Mouse (Mus musculus): ENCODE data around the gene Prss33.
A peak's percentile ranks its signal among the peaks of the same experiment; 100 is the strongest.
"Not testable (repeated sequence)": the region's sequence is repeated elsewhere in the genome, so short reads cannot be mapped to it uniquely, and the experiment has no call there.

Prss33 gene

DNA sequence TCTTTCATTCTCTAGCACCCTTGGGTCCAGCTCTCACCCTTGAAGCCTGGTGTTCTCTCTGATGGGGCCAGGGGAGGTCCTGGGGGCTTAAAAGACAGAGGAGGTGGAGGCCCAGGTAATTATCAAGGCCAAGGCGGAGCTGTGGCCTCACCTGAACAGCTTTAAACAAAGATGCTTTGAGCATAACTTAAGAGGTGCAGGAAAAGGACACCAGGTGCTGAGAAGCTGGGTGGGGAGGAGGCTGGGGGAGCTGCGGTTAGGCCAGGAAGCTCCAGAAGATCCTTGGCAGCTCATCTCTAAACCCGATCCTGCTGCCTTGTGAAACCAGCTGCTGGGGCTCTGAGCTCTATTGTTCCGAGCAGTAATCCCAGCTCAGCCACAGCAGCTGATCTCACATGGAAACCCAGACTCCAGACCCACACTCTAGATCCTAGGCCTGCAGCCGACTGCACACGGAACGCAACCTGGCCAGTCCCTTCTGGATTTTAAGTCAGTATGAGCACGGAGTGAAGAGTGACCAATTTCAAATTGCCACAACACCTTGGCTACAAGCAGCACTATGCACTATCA is at the start of gene Prss33:
Gene Prss33 (minus strand): TSS at position 51 of the 570 bp plus-strand sequence.
- DNase-seq (ENCODE audit: low read depth, low spot score): no peak

DNA sequence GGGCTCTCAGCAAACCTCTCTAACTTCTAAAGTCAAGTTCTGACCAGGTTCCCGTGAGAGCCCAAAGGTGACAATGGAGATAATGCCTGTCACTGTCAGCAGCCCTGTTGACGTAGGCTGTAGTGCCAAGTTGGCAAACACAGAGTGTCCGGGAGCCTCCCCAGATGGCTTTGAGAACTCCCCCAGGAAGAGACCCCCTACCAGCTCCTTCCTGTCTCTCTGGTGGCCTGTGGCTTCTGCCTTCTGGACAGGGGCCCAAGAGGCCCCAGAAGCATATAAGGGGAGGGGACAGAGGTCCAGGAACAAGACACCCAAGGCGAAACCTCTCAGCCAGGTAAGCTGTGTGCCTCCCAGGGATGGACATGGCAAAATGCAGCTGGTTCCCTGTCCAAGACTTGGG is 44.7 kb upstream of the Prss33 start, which contains the start of the genes Dcpp1 and Dcpp2:
Gene Dcpp1 (plus strand): TSS at position 301 of the 400 bp plus-strand sequence.
Gene Dcpp2 (plus strand): TSS at position 305 of the 400 bp plus-strand sequence.
- not testable (repeated sequence) for DNase-seq (ENCODE audit: low read depth, low spot score)

DNA sequence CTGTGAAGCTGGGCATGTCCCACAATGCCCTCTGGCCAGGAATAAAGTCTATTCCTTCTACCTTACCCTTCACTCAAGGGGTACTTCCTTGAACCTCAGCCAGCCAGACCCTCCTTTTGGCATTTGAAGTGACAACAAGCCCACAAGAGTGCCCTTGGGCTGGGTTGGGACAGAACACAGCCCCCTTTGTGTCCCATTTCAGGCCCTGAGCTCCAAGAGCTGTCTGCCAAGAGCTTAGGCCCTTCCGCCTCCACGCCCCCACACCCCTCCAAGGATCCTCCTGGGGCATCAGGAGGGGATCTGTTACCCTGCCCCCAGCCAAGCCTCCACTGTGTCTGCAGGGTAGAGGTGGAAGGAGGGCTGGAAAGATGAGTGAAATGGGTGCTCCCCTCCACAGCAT is 41.3 kb upstream of the Prss33 start:
- no peak for DNase-seq (ENCODE audit: low read depth, low spot score)

DNA sequence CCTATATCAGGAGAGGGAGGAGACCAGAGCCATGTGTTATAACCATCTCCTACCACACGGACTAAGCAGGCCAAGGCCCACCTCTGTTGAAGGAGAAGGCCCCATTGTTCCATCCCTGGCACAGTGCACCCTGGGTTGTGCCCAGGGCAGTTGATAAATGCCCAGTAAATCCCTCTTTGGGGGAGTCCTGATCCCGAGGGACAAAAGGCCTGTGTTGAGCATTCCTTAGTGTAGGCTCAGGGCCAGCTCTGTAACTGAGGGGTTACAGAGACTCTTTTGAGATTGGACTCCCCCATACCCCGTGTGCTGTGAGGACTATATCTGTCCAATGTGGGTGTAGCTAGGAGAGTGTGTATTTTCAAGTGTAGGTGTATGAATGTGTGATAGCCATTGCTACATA is 40.9 kb upstream of the Prss33 start:
- DNase-seq (ENCODE audit: low read depth, low spot score): no peak

DNA sequence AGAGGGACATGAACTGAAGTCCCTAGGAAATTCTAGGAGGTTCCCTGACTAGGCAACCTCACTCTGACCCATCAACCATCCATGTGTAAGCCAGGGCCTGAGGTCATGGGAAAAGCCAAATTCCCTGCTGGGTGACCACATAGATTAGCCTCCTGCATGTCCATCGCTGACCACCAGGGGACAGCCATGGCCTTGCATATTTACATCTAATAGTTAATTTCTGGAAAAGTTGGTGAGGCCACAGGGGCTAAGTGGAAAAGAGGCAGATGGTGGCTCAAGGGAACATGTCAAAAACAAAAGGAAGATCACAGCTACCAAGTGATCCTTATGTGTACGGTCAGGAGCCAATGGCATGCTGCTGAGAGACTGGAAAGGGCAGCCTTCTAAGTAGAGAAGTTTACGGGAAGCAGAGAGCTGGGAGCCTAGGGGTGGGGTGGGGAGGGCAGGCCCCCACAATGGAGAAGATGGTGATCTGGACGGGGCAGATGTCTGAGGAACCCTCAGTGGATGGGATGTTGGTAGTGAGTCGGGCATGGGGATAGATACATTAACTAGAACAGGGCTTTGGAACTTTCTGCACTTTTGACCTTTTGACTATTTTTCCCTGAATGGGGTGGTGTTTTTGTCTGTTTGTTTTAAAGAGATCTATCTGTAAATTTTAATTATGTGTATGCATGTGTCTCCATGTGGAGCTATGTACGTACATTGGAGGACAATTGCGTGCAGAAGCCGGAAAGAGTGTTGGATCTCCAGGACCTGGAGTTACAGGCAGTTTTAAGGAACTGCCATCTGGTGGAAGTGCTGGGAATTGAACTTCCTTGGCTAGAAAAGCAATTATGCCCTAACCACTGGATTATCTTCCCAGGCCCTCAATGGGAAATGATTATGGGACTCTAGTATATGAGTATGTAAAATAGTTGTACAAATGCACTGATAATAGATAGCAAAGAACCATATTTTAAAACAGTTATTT is 38.3 kb upstream of the Prss33 start:
- DNase-seq (ENCODE audit: low read depth, low spot score): peak; percentile 52

DNA sequence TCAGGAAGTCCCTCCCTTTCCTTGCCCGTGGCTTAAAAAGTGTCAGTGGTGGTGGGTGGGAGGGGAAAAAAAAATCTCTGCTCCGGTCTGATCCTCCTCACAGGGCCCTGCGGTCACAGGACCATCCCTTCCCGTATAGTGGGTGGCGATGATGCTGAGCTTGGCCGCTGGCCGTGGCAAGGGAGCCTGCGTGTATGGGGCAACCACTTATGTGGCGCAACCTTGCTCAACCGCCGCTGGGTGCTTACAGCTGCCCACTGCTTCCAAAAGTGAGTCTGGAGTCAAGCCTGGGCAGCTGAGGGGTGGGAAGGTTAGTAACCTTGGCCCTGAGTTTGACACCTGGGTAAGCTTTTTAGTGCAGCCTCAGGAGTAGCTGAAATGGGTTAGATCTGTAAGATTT is 32.7 kb upstream of the Prss33 start:
- DNase-seq (ENCODE audit: low read depth, low spot score): no peak

DNA sequence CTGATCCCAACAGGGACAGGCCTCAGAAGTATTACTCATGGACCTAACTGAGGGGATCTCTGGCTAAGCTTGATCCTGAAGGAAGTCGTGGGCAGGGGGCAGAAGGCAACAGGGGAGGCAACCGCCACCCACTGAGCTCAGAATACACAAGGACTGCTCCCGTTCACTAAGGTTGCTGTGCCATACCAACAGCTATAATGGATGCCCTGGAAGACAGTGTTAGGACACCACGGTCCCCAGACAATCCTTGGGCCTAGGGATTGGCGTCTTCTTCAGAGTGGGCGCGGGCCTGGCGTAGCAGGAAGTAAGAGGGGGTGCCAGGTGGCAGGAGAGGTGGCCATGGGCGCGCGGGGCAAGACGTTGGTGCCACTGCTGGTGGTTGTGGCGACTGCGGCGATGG is 31.9 kb upstream of the Prss33 start, which contains the start of gene Prss21:
Gene Prss21 (plus strand): TSS at position 301 of the 400 bp plus-strand sequence.
- DNase-seq (ENCODE audit: low read depth, low spot score): no peak

DNA sequence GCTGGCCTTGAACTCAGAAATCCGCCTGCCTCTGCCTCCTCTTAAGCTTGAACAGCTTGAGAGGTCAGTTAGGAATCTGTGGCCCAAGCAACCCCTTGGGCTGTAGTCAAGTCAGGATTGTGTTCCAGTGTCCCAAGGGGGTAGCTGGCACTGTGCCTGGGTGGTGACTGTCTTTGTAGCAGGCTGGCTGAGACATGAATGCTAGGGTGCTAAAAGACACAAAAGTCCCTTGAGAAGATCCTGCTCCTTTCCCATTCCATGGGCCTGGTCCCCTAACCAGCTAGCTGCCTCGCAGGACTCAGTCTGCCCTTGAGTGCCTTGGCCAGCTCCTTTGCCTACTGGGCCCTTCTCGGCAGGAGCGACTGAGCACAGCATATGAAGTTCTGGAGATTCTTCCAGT is 27.1 kb upstream of the Prss33 start:
- no peak for DNase-seq (ENCODE audit: low read depth, low spot score)

DNA sequence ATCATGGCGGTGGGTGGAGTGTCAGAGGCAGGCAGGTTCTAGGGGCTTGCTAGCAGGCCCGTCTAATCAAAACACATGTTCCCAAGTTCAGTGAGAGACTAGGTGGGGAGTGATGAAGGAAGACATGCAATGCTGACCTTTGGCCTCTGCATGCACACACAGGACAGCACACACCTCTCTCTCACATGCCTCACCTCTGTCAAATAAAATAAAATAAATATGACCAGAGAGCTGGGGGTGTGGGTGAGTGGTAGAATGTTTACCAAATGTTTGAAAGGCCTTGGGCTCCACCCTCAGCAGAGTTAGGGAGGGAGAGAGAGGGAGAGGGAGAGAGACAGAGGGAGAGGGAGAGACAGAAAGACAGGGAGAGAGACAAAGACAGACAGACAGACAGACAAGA is 22.1 kb upstream of the Prss33 start:
- no peak for DNase-seq (ENCODE audit: low read depth, low spot score)

DNA sequence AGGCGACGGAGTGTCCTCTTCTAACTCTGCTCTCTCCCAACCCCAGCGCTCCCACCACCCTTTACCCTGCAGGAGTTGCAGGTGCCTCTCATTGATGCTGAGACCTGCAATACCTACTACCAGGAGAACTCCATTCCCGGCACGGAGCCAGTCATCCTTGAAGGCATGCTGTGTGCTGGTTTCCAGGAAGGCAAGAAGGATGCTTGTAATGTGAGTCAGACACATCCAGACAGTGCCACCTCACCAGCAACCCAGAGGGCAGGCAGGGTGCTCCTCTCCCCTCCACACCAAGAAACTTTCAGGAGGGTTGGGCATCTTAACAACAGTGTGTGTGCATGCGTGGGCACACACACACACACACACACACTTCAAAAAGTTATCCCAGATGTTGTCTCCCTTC is 21.3 kb upstream of the Prss33 start:
- DNase-seq (ENCODE audit: low read depth, low spot score): no peak

DNA sequence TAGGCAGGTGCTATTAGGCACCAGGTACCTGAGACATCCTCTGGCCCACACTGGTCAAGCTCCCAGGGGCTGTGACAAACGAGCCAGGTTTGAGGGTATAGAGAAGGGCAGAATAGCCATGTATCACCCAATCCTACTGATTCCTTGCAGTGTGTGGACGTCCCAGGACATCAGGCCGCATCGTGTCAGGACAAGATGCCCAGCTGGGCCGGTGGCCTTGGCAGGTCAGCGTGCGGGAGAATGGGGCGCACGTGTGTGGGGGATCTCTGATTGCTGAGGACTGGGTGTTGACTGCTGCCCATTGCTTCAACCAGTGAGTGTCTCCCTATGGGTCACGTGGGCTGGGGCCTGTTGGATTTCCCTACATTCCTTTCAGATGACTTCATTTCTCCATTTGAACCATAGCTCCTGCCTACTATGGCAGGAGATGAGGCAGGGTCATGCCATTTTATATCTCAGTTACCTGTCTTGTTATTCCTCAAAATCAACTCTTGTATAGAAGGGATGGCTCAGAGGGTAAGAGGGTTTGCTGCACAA is 18.4 kb upstream of the Prss33 start:
- no peak for DNase-seq (ENCODE audit: low read depth, low spot score)

DNA sequence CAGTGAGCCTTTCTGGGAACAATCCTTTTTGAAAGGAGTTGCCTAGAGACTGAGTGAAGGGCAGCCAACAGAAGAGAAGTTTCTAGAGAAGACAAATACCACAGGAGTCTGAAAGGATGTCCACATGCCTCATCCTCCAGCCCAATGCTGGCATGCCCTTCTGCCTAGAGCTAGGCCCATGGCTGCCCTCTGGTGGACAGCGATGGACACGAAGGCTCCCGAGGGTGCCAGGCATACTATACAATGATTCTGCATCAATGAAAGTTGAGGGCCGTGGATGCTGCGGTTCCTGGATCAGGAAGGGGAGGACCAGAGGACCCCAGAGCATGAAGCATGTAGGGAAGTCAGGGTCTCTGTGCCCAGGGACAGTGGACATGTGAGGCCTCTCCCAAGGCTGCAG is 17.4 kb upstream of the Prss33 start:
- DNase-seq (ENCODE audit: low read depth, low spot score): peak; percentile 24

DNA sequence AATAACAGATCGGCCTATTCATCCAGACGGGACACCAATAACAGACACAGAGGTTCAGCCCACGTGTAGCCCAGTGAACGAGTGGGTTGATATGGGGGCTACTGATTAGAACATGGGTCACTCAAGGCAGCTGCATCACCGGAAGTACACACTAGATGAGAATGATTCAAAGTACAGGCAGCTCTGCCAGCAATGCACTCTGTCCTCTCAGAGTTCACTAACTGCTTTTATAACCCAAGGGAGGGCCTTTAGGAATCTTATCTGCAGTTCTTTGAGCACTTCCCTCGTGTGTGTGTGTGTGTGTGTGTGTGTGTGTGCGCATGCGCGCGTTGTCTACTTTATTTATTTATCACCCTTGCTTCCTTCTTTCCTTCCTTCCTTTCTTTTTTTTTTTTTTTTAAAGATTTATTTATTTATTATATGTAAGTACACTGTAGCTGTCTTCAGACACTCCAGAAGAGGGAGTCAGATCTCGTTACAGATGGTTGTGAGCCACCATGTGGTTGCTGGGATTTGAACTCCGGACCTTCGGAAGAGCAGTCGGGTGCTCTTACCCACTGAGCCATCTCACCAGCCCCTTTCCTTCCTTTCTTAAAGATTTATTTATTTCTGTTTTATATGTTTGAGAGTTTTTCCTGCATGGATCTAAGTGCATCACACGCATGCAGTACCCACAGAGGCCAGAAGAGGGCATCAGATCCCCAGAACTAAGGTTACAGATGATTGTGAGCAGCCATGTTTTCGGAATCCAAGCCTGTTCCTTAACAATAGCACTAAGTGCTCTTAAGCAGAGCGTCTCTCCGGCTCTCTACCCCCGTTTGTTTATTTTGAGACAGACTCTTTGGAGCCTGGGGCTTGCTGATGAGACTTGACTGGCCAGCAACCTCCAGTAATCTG is 15.2 kb upstream of the Prss33 start:
- DNase-seq (ENCODE audit: low read depth, low spot score): peak; percentile 75

DNA sequence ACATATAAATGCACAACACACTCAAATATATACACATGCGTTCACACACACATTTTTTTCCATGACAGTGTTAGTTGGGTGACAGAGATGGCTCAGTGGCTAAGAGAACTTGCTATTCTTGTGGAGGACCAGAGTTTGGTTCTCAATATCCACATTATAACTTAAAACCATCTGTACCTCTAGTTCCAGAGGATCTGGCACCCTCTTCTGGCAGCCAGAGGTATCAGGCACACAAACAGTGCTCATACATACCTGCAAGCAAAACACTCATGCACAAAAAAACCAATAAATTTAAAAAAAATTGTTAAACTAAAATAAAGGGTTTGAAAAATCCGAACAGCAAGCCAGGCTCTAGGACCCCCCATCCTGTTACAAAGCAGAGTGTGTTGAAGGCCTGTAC is 14.2 kb upstream of the Prss33 start:
- DNase-seq (ENCODE audit: low read depth, low spot score): no peak

DNA sequence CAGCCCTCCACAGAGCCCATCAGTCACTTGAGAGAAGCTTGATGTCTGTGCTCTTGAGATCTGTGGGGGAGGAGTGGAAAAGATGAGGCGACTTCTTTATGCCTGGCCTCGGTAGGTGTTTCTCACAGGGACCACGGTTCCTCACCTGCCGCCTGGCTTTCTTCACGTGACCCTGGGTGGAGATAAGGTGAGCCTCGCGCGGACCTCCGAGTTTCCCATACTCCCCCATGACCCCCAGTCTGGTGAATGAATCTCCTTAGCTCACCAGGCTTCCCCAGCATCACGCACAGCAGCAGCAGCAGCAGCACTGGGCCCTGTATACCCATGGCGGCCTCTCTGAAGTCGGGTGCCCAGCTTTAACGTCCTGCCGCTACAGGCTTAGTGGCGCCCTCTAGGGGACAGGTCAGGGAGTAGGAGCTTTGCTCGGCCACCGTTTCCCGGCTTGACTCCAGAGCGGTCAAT is 8.0 kb upstream of the Prss33 start, which contains the start of the genes Prss32 and Prss41:
Gene Prss32 (plus strand): TSS at position 44 of the 462 bp plus-strand sequence.
Gene Prss41 (minus strand): TSS at position 361 of the 462 bp plus-strand sequence.
- DNase-seq (ENCODE audit: low read depth, low spot score): peak; percentile 72

DNA sequence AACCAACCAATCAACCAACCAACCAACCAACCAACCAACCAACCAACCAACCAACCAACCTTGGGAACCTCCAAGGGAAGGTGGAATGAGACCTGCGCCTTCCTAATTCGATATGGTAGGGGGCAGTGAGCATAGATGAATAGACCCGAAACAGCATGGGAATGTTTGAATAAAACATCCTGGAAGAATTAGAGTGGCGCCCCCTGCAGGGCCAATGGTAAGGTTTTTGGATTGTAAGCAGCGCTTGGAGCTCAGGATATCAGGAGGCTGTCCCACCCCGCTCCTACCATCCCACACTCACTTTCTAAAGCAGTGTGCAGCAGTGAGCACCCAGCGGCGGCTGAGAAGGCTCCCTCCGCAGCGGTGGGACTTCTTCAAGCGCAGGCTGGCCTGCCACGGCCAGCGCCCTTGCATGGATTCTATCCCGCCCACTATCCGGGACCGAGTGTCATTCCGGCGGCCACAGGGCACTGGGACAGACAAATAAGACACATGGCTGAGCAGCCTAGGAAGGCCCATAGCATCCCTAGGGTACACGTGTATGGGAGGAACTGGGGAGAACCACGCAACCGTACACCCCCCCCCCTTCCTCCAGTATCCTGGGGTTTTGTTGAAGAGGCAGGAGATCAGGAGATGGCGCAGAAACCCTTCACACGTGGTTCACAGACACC is 7.4 kb upstream of the Prss33 start:
- DNase-seq (ENCODE audit: low read depth, low spot score): peak; percentile 52

DNA sequence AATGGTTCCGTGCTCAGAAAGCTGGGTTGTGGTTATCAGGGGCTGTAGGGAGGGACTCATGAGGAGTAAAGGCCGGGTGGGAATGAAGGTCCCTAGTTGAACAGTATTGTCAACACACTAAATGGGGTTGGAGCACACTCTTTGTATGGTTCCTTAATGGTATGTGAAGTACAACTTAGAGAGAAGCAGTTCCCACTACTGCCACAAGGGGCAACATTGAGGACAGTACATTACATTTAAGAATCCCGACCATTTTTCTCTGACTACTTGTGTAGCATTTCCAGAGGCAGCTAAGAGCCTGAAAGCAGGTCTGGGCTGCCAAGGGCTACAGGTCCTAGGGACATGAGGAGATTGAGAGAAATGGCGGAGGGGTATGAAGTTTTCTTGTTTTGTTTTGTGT is 5.3 kb upstream of the Prss33 start:
- DNase-seq (ENCODE audit: low read depth, low spot score): peak; percentile 82

DNA sequence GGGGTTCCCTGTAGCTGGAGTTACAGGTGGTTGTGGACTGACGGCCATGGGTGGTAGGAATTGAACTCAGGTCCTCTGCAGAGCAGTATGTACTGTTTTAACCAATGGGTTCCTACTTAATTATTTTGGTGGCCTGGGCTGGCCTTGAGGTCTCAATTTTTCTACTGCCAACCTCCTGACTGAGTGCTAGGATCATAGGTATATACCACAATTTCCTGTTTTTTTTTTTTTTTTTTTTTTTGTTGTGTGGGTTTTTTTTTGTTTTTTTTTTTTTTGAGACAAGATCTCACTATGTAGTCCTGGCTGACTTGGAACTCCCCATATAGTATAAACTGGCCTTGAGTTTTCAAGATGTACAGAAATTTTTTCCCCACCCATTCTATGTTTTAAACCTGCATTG is 4.7 kb downstream of the Prss33 start:
- DNase-seq (ENCODE audit: low read depth, low spot score): no peak

DNA sequence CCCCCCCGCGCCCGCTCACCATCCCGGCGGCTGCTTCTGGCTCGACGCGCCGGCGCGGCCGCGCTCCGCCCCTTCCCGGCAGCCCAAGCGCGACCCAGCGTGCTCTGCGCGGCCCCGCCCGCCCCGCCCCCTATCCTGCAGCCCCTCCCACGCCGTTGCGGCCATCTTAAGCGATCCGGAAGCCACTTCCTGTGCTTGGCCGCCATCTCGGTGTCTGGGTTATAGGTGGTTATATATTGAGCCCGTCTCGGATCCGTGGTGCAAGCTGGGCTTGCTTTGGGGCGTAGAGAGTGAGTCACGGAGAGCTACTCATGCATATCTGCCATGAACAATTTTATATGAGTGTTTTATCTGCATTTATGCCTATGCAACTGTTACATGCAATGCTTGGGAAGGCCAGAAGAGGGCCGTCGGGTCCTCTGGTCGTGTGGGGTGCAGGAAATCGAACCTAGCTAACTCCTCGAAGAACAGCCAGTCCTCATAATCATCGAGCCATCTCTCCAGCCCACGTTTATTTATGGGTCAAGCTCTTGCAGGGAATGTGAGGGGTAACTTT is 6.7 kb downstream of the Prss33 start, which contains the start of gene Elob:
Gene Elob (minus strand): TSS at position 73 of the 556 bp plus-strand sequence.
- peak; percentile 86 for DNase-seq (ENCODE audit: low read depth, low spot score)
